Mouse (Mus musculus) myocyte (in vitro differentiated cells): ENCODE measurements around the gene Hephl1.

ENCODE experiments used
- E2F4 ChIP-seq: IDR thresholded peaks from one replicate; pipeline ENCODE4 v1.6.1; 2011; ENCODE audit warnings: mild to moderate bottlenecking, control low read depth, moderate library complexity; ENCODE audit not compliant: insufficient read depth
- POLR2A ChIP-seq: IDR thresholded peaks from one replicate; pipeline ENCODE4 v1.6.1; 2011; ENCODE audit warnings: low read depth, mild to moderate bottlenecking, control low read depth, moderate library complexity; ENCODE audit not compliant: insufficient read length
- POLR2AphosphoS2 ChIP-seq: IDR thresholded peaks from one replicate; pipeline ENCODE4 v1.6.1; 2011; ENCODE audit warnings: low read depth, control low read depth; ENCODE audit not compliant: insufficient read length
- REST ChIP-seq: IDR thresholded peaks from one replicate; pipeline ENCODE4 v1.6.1; 2011; ENCODE audit warnings: mild to moderate bottlenecking, control low read depth, moderate library complexity; ENCODE audit not compliant: insufficient read depth, insufficient read length
- TCF12 ChIP-seq: IDR thresholded peaks from one replicate; pipeline ENCODE4 v1.6.1; 2011; ENCODE audit warnings: mild to moderate bottlenecking, control low read depth; ENCODE audit not compliant: poor library complexity, insufficient read depth, severe bottlenecking
- TCF3 ChIP-seq: IDR thresholded peaks from one replicate; pipeline ENCODE4 v1.6.1; 2011; ENCODE audit warnings: low read depth, control low read depth; ENCODE audit not compliant: insufficient read length
- USF1 ChIP-seq: IDR thresholded peaks from one replicate; pipeline ENCODE4 v1.6.1; 2011; ENCODE audit warnings: low read depth, mild to moderate bottlenecking, control low read depth, moderate library complexity

- TF ChIP-seq USF1 (no peak), POLR2A (no peak), TCF3 (no peak), E2F4 (no peak), REST (no peak), POLR2AphosphoS2 (no peak), TCF12 (no peak)
Measured at GRCm38 (mm10) chr9:15041556-15041955, 70.4 kb downstream of the Hephl1 start.
